Mouse (Mus musculus) liver, adult 2 months (tissue): ENCODE results near the gene Bmp6.

Experiments
- CTCF ChIP-seq: fragments of 200-500 bp; IDR thresholded peaks from 2 replicates; pipeline ENCODE4 v1.5.1; 2011; ENCODE audit warnings: low read depth, low read length, control low read depth
- POLR2A ChIP-seq: fragments of 200-500 bp; IDR thresholded peaks from 2 replicates; pipeline ENCODE4 v1.6.1; 2011; ENCODE audit warnings: low read length, control low read depth; ENCODE audit not compliant: insufficient read depth; ENCODE audit errors: extremely low read depth

- TF ChIP-seq CTCF: no peak
- TF ChIP-seq POLR2A: no peak
These were observed 183.9 kb downstream of the Bmp6 start, which contains the start of gene Txndc5 for GRCm38 (mm10) chr13:38528687-38529294.
